Mouse (Mus musculus) monocyte, adult 5-6 weeks (primary cell): Measurements from ENCODE around the gene Ptges3. TPM values are rescaled to one million over a fixed set of nuclear protein-coding genes. Genes with fewer than 3 reads are reported as not detected.

Experiments used
- ATAC-seq: fragments of 153-309, 156-312 bp; replicated peaks from 2 replicates; pipeline ENCODE4 v1.8.0; 2017; ENCODE audit warnings: mild to moderate bottlenecking; ENCODE audit not compliant: low TSS enrichment, insufficient number of reproducible peaks, severe bottlenecking, poor library complexity, low FRiP score
- total RNA-seq: library from RNA; stranded (forward); fragments of 200-1000, 200-491, 200-594 nt; gene quantifications from 3 replicates; pipeline ENCODE4 v1.2.3, GENCODE M21; 2017

Ptges3 gene
- total RNA-seq, 1 experiment from 2014 or later, result 160 TPM

DNA sequence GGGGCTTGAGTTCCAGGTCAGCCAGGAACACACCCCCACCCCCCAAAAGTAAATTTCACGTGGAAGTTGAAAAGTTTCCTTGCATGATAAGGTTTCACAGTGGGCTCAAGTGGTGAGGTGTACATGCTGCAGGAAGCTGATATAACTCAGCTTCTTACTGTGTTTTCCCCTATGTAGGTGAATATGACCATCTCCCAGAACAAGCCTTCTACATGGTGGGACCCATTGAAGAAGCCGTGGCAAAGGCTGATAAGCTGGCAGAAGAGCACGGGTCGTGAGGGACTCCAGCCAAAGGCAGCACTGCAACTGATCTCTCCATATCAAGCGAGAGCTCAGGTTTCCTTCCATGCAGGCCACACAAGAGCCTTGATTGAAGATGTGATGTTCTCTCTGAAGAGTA is 31.1 kb downstream of the Ptges3 start:
- no peak for ATAC-seq

DNA sequence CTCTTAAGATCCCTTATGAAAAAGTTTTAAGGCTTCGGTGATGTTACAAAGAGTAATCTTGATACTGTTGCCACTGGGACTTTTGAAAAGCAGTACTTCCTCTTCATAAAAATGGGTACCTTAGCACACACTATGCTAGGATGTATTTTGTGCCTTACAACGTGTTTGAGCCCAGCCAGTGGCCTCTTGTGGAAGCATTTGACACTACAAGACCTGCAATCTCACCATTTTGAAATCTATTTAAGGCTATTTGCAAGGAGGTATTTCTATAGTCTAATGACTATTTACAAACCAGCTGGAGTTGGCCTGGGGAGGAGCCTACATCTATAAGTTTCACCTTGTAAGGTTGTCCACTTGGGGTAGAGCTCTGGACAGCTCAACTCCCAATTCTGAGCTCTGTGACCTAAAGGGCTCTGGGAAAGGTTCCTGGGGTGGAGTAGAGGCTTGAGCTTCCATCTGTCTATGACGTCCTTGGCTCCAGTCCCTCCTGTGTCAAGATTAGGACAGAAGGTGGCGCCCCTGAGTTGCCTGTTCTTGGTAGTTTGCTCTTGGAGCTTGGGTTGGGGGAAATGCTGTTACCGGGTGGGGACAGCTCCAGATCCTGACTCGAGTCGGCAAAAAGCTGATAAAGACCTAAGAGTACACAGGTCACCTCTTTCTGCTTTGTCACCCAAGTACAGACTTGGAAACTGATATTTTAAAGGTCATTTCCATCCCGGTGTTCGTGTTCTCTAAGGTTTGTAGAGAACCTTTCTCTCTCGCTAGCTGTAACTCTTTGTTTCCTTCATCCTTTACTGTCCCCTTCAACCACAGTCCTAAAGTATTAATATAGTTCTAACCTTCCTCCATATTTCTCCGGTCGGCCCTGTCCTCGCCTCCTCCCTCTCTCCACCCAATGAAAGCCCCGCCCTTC is 32.2 kb downstream of the Ptges3 start:
- peak; percentile 23; the same call in 1 of the 2 replicates for ATAC-seq

DNA sequence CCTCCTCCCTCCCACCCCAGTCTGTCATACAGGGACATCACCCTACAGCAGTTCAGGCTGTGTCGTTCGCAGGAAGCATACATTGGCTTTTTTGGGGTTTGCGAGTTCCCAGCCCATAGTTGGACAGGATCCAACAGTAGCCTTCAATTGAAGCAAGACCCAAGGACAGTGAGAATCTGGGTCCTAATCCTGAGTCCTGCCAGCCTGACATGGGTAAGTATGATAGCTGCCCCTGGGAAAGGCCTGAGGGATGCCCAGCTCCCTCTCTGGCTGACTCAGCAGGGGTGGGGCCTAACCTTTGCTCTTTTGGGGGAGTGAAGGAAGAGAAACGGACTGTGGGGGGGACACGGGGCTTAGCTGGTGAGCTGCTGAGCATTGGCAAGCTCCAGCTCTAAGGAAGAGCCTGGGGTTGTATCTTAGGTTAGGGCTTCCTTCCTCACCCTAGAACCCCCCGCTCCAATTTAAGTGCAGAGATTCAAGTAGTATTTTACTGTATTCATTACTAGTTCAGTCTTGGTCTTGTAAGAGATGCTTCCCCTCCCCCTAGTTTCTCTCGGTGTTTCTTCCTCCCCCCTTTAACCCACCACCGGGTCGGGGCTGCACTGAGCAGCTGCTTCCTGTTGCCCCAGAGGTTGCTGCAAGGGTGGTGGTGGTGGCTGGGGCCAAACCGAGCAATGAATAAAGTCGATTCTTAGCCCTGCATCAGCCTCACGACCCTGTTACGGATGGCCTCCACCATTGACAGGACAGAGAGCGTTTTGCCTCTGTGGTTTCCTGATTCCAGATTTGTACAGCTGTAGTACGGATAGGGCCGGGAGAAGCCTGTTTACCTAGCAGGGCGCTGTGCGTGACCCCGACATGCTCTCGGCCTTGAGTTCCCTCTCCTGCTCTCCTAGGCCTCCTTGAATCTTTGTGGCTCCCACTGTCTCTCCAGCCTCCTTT is 33.1 kb downstream of the Ptges3 start, which contains the start of gene Baz2a:
Gene Baz2a, plus strand, starts transcription at position 14 of the 942 bp plus-strand sequence.
- peak; percentile 48 for ATAC-seq

DNA sequence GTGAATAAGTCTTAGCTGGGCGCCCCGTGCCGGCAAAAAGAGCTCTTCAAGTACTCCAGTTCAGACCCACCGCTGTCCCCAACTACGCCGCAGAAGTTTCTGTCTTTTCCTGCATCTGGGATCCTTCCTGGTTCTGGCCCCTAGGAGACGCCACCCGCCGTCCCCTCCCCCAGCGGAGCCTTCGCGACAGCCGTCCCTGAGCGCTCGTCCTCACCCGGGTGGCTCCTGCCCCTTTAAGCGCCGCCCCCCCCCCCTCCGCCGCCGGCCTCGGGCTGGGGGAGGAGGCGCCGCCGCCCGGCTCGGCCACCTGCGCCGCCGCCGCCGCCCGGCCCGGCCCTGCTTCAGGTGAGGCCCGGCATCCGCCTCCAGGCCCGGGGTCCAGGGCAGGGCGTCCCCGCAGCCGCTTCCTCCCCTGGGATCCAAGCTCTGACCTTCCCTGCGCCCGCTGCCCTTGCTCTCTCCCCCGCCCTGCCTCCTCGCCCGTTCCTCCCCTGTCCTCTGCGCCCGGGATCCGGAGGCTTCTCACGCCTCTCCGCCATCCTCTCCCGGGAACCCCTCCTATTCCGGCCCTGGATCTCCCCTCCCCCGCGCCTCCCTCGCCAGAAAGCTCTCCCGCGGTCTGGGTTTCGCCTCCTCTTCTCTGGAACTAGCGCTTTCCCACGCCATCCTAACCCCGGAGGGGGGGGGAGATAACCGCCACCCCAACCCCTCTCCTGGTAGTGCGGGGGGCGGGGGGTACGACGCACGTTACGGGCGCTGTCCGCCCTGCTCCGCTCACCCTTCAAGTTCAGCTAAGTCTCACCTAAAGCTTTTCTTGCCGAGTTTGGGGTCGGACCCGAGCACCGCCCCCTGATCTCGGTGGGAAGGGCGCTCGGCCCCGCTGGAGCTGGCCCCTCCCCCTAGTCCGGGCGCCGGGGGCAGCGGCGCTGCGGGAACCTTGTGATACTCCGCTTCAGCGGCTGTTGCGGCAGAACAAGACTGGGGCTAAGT is 34.0 kb downstream of the Ptges3 start:
- no peak for ATAC-seq

DNA sequence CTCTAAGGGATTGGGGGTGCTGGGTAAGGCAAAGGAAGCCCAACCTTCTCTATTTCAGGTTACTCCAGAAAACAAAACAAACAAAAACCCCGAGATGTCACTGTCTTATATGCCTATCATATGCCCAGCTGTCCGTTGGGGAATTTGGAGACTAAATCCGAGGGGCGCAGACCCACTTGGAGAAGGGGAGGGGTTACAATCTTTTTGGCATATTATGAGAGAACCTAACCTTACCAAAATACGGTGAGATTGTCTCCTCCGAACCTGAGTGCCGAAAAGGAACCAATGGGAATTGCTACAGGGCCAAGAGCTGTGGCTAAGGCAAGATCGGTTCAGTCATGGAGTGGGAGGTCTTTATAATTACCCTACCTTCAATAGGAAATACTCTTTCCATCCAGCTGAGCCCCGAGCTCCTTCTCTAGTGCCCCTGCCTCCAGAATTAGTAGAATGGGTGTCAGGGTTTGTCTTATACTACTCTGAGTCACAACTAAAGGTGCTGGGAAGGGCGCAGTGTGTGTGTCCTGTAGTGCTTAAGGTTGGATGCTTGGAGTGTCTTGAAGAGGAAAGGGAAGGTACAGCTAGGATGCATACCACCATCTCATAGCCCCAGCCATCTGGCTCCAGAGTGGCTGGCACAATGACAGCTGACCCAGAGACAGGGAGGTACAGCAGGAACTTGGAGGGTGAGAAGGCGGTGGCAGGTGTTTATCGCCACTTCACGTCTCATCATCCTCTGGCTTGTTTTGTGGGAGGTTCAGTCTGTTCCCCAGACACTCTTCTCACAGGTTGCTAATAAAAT is 34.9 kb downstream of the Ptges3 start:
- 0 out of 2 replicates have a peak, but pooled peaks have one; percentile 2 for ATAC-seq

DNA sequence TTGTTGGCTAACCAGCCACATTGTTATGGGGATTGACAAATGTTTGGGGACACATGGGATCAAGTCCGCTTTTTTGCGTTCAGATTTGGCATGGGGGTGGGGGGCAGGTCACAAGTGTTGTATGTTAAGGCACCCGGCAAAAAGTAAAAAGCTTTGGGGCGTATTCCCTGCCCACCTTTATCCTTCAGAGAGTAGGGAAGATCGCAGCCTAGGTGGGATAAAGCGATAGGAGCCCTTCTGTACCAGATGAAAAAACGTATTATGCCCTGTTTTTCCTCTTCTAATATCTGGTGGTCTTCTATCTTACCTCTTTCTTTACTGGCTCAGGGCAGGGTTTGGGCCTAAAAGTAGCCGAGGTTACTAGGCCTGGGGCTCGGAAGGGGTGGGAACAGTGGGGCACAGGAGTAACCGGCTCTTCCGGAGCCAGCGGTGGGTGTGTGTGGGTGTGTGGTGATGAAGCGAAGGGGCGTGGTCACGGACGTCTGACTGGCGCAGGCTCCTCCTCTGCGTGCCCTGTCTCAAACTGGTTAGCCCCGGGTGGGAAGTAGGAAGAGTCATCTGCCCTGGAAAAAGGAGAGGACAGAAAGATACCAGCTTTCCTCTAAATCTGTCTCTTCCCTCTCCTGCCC is 35.7 kb downstream of the Ptges3 start:
- peak; percentile 62 for ATAC-seq

DNA sequence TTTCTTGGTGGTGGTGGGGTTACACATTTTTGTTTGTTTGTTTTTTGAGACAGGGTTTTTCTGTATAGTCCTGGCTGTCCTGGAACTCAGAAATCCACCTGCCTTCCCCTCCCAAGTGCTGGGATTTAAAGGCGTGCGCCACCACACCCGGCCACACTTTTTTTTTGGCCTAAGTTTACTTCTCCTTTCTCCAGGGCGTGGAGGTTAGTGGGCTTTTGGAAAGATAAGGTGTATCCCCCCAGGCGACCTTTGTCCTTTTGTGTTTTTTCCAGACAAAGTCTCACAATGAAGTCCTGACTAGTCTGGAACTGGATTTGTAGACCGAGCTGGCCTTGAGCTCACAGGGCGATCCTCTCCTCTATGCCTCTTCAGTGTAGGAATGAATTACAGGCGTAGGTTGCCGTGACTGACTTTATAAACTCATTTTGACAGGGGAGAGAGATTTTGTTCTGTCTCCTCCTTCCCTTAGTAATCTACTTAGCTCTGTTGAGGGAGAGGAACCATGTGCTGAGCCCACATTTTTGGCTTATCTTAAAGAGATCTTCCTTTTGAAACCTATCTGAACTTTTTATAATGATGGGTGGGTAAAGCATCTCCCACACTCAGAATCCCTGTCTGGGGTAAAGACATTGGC is 36.4 kb downstream of the Ptges3 start:
- no peak for ATAC-seq

DNA sequence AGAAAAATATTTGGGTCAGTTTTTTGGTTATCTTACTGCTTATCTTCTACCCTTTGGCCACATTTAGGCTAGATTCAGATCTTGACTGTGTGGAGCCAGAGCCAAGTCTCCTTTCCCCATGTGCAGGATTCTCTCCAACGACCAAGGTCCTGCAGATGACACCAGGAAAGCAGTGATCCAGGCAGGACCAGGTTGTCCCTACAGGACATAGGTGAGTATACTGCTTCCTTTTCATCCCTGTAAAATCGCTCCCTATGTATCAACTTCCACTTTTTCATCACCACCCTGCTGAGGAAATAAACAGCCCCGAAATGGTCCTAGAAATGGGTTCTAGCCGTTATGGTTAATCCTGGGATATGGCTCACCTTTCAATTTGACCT is 37.5 kb downstream of the Ptges3 start:
- no peak; the same call in 1 of the 2 replicates for ATAC-seq

DNA sequence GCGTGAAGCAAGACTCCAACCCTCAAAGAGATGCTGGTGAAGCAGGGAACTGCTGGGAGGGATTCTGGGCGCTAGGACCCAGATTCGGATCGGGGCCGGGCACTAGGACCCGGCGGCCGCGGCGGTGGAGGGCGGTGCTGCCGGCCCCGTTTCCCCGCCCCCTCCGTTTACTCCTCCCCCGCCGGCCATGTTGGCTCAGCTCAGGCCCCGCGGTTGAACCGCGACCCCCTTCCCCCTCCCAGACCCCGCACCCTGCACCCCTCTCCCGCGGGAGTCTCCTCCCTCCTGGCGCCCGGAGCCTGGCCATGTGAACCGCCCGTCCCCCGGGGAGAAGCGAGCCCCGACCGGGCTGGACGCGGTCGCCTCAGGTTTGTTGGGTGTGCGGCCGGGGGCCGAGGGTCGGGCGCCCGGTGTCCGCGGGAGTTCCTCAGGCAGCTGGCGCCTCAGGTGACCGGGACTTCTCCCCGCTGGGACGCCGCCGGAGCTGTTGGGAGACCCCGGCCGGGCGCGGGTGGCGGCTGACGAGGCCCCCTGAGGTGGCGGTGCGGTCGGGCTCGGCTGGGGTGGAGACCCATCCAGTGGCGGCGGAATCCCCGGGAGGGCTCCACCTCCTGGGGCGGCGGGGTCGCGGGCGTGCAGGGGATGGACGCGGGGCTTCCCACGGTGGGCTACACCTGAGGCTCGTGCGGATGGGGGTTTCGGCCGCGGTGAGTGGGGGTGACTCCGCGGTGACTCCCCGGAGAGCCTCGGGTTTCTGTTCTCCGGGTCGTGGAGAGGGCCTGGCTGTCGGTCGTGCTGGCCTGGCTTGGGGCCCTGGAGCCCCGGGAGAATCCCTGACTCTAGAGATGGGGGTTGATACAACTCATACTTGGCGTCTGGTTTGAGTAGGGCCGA is 38.2 kb downstream of the Ptges3 start:
- ATAC-seq, result peak; percentile 41

DNA sequence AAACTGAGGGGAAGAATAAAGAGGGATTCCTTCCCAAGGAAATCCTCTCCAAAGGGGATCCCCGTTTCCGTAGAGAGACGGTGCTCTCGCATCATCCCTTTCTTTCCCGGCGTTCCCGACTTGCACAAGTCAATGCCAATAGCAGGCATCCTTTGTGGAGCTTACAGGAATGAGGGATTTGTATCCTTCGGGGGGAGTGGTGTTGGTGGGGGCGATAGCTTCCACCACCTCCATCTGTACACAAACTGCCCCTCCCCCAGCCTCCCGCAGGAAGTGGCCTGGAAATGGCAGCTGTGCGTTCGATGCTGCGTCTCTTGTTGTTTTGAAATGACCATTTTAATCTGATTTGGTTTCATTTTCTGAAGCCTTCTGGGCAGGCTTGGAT is 38.8 kb downstream of the Ptges3 start:
- peak; percentile 3; the same call in 1 of the 2 replicates for ATAC-seq

DNA sequence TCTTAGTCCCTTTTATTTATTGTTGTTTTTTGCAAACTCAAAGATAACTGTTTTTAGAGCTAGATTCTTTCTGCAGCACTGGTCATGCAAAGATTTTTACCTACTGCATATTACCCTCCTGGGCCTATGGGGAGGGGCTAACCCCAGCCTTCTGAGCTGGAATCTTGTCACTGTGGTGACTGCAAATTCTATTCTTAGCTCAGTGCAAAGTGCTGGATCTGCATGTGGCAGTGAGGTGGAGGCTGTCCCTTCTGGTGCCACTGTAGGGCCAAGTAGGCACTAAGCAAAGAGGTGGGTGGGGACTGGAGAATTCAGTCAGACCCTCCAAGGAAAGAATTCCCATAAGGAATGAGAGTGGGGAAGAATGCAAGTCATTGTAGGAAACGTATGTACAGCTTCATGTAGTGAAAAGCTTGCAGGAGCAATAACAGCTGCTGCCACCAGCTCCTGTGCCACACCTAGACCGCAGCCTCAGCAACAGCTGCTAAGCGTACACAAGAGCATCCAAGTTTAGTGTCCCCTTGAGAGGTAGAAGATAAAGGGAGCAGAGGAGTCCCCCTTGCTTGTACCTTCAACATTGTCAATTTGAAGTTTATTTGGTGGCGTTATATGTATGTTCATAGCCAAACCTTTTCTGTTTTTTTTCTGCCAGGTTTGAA is 51.5 kb downstream of the Ptges3 start:
- no peak for ATAC-seq

DNA sequence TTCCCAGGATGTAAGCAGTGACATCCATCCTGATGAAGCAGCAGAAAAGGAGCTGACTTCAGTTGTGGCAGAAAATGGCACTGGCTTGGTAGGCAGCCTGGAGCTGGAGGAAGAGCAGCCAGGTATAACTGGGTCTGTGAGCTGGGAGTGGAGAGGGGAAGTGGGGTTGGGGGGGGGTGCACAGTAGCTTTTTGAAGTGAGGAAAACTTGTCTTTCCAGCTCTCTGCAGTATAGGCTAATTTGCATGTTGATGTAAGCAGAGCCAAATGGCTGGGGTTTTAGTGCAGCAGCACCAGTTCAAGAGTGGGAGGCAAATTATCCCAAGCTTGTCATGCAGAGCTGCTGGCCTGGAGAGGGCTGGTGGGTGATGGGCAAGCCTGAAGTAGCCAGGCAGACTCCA is 52.5 kb downstream of the Ptges3 start:
- no peak for ATAC-seq

DNA sequence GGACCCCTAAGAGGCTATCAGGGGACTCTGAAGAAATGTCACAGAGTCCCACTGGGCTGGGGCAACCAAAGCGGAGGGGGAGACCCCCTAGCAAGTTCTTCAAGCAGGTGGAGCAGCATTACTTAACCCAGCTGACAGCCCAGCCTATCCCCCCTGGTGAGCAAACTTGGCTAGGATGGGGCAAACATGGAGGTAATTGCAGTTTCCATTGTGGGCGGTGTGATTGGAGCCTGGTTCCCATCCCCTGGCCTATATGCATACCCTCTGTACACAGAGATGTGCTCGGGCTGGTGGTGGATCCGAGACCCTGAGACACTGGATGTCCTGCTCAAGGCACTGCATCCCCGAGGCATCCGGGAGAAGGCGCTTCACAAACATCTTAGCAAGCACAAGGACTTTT is 65.1 kb downstream of the Ptges3 start:
- ATAC-seq, result no peak

DNA sequence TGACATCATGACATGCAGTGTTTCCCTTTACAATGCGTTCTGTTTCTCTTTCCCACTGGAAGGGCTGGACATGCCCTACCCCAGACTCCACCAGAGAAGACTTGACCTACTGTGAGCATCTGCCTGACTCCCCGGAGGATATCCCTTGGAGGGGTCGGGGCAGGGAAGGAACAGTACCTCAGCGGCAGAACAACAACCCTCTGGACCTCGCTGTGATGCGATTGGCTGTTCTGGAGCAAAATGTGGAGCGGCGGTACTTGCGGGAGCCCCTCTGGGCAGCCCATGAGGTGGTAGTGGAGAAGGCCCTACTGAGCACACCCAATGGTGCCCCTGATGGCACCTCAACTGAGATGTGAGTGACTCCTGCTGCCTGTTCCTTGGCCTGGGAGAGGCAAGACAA is 66.1 kb downstream of the Ptges3 start:
- no peak for ATAC-seq

DNA sequence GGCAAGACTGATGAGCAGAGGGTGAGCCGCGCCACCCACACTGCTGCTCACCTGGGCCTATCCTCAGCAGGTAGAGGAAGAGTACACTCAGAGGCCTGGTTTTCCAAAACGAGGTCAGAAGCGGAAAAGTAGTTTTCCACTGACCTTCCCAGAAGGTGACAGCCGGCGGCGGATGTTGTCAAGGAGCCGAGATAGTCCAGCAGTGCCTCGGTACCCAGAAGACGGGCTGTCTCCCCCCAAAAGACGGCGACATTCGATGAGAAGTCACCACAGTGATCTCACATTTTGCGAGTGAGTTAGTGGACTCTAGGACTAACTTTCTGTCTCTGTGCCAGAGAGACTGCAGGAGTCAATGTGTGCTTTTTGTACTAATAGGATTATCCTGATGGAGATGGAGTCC is 67.2 kb downstream of the Ptges3 start:
- no peak for ATAC-seq
